Mouse (Mus musculus) gastrocnemius, adult 8-10 months (tissue): ENCODE measurements around the gene Cln5. TPM values are rescaled to one million over a fixed set of nuclear protein-coding genes. Genes with fewer than 3 reads are reported as not detected.

Experiments
- DNase-seq, 2 experiments: peaks; one replicate each; pipeline ENCODE4 v3.0.0; 2022; ENCODE audit warnings: low spot score in 2 of 2
- total RNA-seq, 4 experiments: library from RNA; stranded (reverse); gene quantifications; 2 replicates each; pipeline ENCODE4 v1.2.4; 2022

Cln5 gene
- total RNA-seq, 4 experiments from 2014 or later, result 11.1 to 12.4 (median 11.8) TPM

GRCm38 (mm10) chr14:103112606-103113363 is 42.8 kb downstream of the Cln5 start:
- DNase-seq, result no peak

GRCm38 (mm10) chr14:103114994-103115670 is 45.1 kb downstream of the Cln5 start:
- DNase-seq, result no peak

- no peak for DNase-seq
Measured at GRCm38 (mm10) chr14:103125756-103126155, 55.7 kb downstream of the Cln5 start.

Other genes starting within 250 kb of the Cln5 start
- gene Kctd12, start 87.6 kb upstream of the Cln5 start, total RNA-seq, result 1 to 10 TPM; 4.4 to 7.7 (median 5.3) TPM
- not detected for gene Acod1, start 23.2 kb upstream of the Cln5 start, total RNA-seq
- gene Fbxl3, start 29.4 kb downstream of the Cln5 start, total RNA-seq, result 10 to 100 TPM; 45.5 to 56.2 (median 51.0) TPM